Mouse (Mus musculus): ENCODE measurements around the gene Afg3l1. TPM values are rescaled to one million over a fixed set of nuclear protein-coding genes. Genes with fewer than 3 reads are reported as not detected.
A peak's percentile ranks its signal among the peaks of the same experiment; 100 is the strongest.
"Not testable (repeated sequence)": the region's sequence is repeated elsewhere in the genome, so short reads cannot be mapped to it uniquely, and the experiment has no call there.

Afg3l1 gene
- polyA plus RNA-seq, 1 experiment from 2014 or later, result 64.7 TPM

GRCm38 (mm10) chr8:123474549-123474948, 3.2 kb upstream of the Afg3l1 start:
- H3K9me3 ChIP-seq (replicated peaks); H3K9ac ChIP-seq; H3K27ac ChIP-seq; ATAC-seq (ENCODE audit: low FRiP score); H3K27me3 ChIP-seq; H3K4me2 ChIP-seq (replicated peaks); H3K4me3 ChIP-seq; H3K36me3 ChIP-seq: not testable (repeated sequence)
- H3K4me1 ChIP-seq, result peaks cover 17% of the 10 kb centered on the region
- 73% methylated on average over 5 of the region's 5 CpGs for WGBS

- ATAC-seq (ENCODE audit: low FRiP score), result peak; percentile 73
- Histone ChIP-seq H3K9me3 (replicated peaks) (no peaks in the 10 kb centered on the region), H3K27me3 (no peaks in the 10 kb centered on the region), H3K4me2 (replicated peaks) (peak overlapping the region; percentile 80), H3K4me3 (peak overlapping the region; percentile 87), H3K36me3 (peaks cover 13% of the 10 kb centered on the region), H3K9ac (peak overlapping the region; percentile 83), H3K4me1 (peaks cover 17% of the 10 kb centered on the region), H3K27ac (peak overlapping the region; percentile 95)
- 10% methylated on average over 34 of the region's 34 CpGs for WGBS
Measured at GRCm38 (mm10) chr8:123476911-123477736, 579 bp upstream of the Afg3l1 start.

GRCm38 (mm10) chr8:123478456-123479218, 934 bp downstream of the Afg3l1 start:
- 40% methylated on average over 16 of the region's 16 CpGs for WGBS
- peak overlapping the region; percentile 95 for H3K27ac ChIP-seq
- 0 out of 2 replicates have a peak, but pooled peaks have one; percentile 7 for ATAC-seq (ENCODE audit: low FRiP score)
- H3K9me3 ChIP-seq (replicated peaks), result no peaks in the 10 kb centered on the region
- no peaks in the 10 kb centered on the region for H3K27me3 ChIP-seq
- peak overlapping the region; percentile 80 for H3K4me2 ChIP-seq (replicated peaks)
- H3K36me3 ChIP-seq, result peaks cover 22% of the 10 kb centered on the region
- peak overlapping the region; percentile 83 for H3K9ac ChIP-seq
- H3K4me3 ChIP-seq, result peak overlapping the region; percentile 87
- peaks cover 17% of the 10 kb centered on the region for H3K4me1 ChIP-seq

GRCm38 (mm10) chr8:123482627-123483026, 4.9 kb downstream of the Afg3l1 start:
- 85% methylated on average over 7 of the region's 7 CpGs for WGBS
- ATAC-seq (ENCODE audit: low FRiP score), result no peak
- no peaks in the 10 kb centered on the region for H3K27me3 ChIP-seq
- no peak overlapping the region for H3K4me2 ChIP-seq (replicated peaks)
- H3K36me3 ChIP-seq, result peaks cover 55% of the 10 kb centered on the region
- H3K4me3 ChIP-seq, result no peak overlapping the region
- H3K9me3 ChIP-seq (replicated peaks), result no peaks in the 10 kb centered on the region
- H3K9ac ChIP-seq, result no peak overlapping the region
- H3K4me1 ChIP-seq, result peaks cover 10% of the 10 kb centered on the region
- H3K27ac ChIP-seq, result no peak overlapping the region

GRCm38 (mm10) chr8:123491280-123492075, 13.8 kb downstream of the Afg3l1 start:
- no peak overlapping the region for H3K9ac ChIP-seq

GRCm38 (mm10) chr8:123492898-123493297, 15.2 kb downstream of the Afg3l1 start:
- Histone ChIP-seq H3K4me3 (no peak overlapping the region), H3K36me3 (peaks cover 91% of the 10 kb centered on the region), H3K4me2 (replicated peaks) (no peak overlapping the region), H3K4me1 (no peaks in the 10 kb centered on the region), H3K27me3 (no peaks in the 10 kb centered on the region), H3K27ac (no peak overlapping the region), H3K9me3 (replicated peaks) (no peaks in the 10 kb centered on the region), H3K9ac (no peak overlapping the region)
- 95% methylated on average over 9 of the region's 9 CpGs for WGBS
- no peak for ATAC-seq (ENCODE audit: low FRiP score)

More at GRCm38 (mm10) chr8:123491280-123492075, 13.8 kb downstream of the Afg3l1 start:
- 94% methylated on average over 15 of the region's 15 CpGs for WGBS
- H3K4me1 ChIP-seq, result no peaks in the 10 kb centered on the region
- H3K27ac ChIP-seq, result no peak overlapping the region
- H3K4me2 ChIP-seq (replicated peaks), result no peak overlapping the region
- no peaks in the 10 kb centered on the region for H3K27me3 ChIP-seq
- no peak for ATAC-seq (ENCODE audit: low FRiP score)
- no peaks in the 10 kb centered on the region for H3K9me3 ChIP-seq (replicated peaks)
- no peak overlapping the region for H3K4me3 ChIP-seq
- peaks cover 94% of the 10 kb centered on the region for H3K36me3 ChIP-seq

GRCm38 (mm10) chr8:123497699-123498098, 20.0 kb downstream of the Afg3l1 start:
- Histone ChIP-seq H3K9me3 (replicated peaks) (no peaks in the 10 kb centered on the region), H3K4me1 (no peaks in the 10 kb centered on the region), H3K36me3 (peaks cover 92% of the 10 kb centered on the region), H3K4me2 (replicated peaks) (no peak overlapping the region), H3K4me3 (no peak overlapping the region), H3K9ac (no peak overlapping the region), H3K27ac (no peak overlapping the region), H3K27me3 (no peaks in the 10 kb centered on the region)
- WGBS, result 90% methylated on average over 4 of the region's 4 CpGs
- no peak for ATAC-seq (ENCODE audit: low FRiP score)

GRCm38 (mm10) chr8:123498963-123499362, 21.3 kb downstream of the Afg3l1 start:
- no peak overlapping the region for H3K9ac ChIP-seq
- H3K27ac ChIP-seq, result no peak overlapping the region
- H3K4me1 ChIP-seq, result no peaks in the 10 kb centered on the region
- 92% methylated on average over 11 of the region's 11 CpGs for WGBS
- no peak overlapping the region for H3K4me3 ChIP-seq
- ATAC-seq (ENCODE audit: low FRiP score), result no peak
- H3K36me3 ChIP-seq, result peaks cover 92% of the 10 kb centered on the region
- no peaks in the 10 kb centered on the region for H3K27me3 ChIP-seq
- H3K4me2 ChIP-seq (replicated peaks), result no peak overlapping the region
- no peaks in the 10 kb centered on the region for H3K9me3 ChIP-seq (replicated peaks)

- H3K27me3 ChIP-seq, result no peaks in the 10 kb centered on the region
- WGBS, result 97% methylated on average over 11 of the region's 11 CpGs
- H3K9me3 ChIP-seq (replicated peaks), result no peaks in the 10 kb centered on the region
- H3K27ac ChIP-seq, result no peak overlapping the region
- H3K36me3 ChIP-seq, result peaks cover 92% of the 10 kb centered on the region
- H3K4me1 ChIP-seq, result no peaks in the 10 kb centered on the region
- no peak for ATAC-seq (ENCODE audit: low FRiP score)
- H3K4me3 ChIP-seq, result no peak overlapping the region
- H3K4me2 ChIP-seq (replicated peaks), result no peak overlapping the region
- no peak overlapping the region for H3K9ac ChIP-seq
Measured at GRCm38 (mm10) chr8:123499556-123499955, 21.9 kb downstream of the Afg3l1 start.

GRCm38 (mm10) chr8:123502192-123502591, 24.5 kb downstream of the Afg3l1 start:
- H3K36me3 ChIP-seq, result peaks cover 91% of the 10 kb centered on the region
- no peaks in the 10 kb centered on the region for H3K4me1 ChIP-seq
- 96% methylated on average over 5 of the region's 5 CpGs for WGBS
- H3K4me3 ChIP-seq, result no peak overlapping the region
- H3K9ac ChIP-seq, result no peak overlapping the region
- H3K27me3 ChIP-seq, result no peaks in the 10 kb centered on the region
- ATAC-seq (ENCODE audit: low FRiP score), result no peak
- no peaks in the 10 kb centered on the region for H3K9me3 ChIP-seq (replicated peaks)
- no peak overlapping the region for H3K4me2 ChIP-seq (replicated peaks)
- no peak overlapping the region for H3K27ac ChIP-seq

GRCm38 (mm10) chr8:123503801-123504467, 26.2 kb downstream of the Afg3l1 start:
- 99% methylated on average over 6 of the region's 6 CpGs for WGBS

More at GRCm38 (mm10) chr8:123503801-123504467, 26.2 kb downstream of the Afg3l1 start:
- Histone ChIP-seq H3K4me2 (replicated peaks) (no peak overlapping the region), H3K27ac (no peak overlapping the region), H3K9me3 (replicated peaks) (no peaks in the 10 kb centered on the region), H3K27me3 (no peaks in the 10 kb centered on the region), H3K4me1 (no peaks in the 10 kb centered on the region), H3K4me3 (no peak overlapping the region), H3K36me3 (peaks cover 98% of the 10 kb centered on the region), H3K9ac (no peak overlapping the region)
- no peak for ATAC-seq (ENCODE audit: low FRiP score)
